Comparison of ENCODE assay signal across 8 mouse cellular contexts in genomic region chr9:72533089-72533415, GRCm38 (mm10). TPM values are rescaled to one million over a fixed set of nuclear protein-coding genes. Genes with fewer than 3 reads are reported as not detected.
DNase-seq lines count a peak whose midpoint lies in the region; ATAC-seq and TF ChIP-seq lines count a peak whose summit lies in the region.

No protein-coding gene starts in this region.

- H3K4me1 ChIP-seq in cortical plate, adult 2 months (ENCODE audit: control insufficient read depth, insufficient read depth, low read length), result no peaks in the 10 kb centered on the region
- peaks cover 9% of the 10 kb centered on the region; the same call in 1 of the 2 replicates for H3K4me1 ChIP-seq in intestine, embryonic 14.5 days (replicated peaks; ENCODE audit: control insufficient read depth, insufficient read depth, low read length)

- no peak for TF ChIP-seq CTCF in layer of hippocampus, adult 2 months (conservative IDR thresholded peaks at IDR 0.05)
- TF ChIP-seq CTCF in cortical plate, adult 2 months (IDR thresholded peaks at IDR 0.05; ENCODE audit: extremely low read depth, insufficient read depth, low read length), result no peak

- WGBS in intestine, embryonic 14.5 days, result 5% methylated on average over 2 of the region's 2 CpGs

- no peaks in the 10 kb centered on the region for H3K27me3 ChIP-seq in intestine, embryonic 14.5 days (replicated peaks; ENCODE audit: control insufficient read depth, insufficient read depth, low read length)
- no peaks in the 10 kb centered on the region for H3K27me3 ChIP-seq in myocyte (ENCODE audit: control insufficient read depth, insufficient read depth, insufficient read length)

- ATAC-seq in intestine, embryonic 14.5 days (replicated peaks; ENCODE audit: low FRiP score, low TSS enrichment, low read depth), result no peak
- ATAC-seq in megakaryocyte-erythroid progenitor cell, adult 5-6 weeks (replicated peaks; ENCODE audit: low FRiP score, low TSS enrichment, poor library complexity, severe bottlenecking), result no peak

- H3K27ac ChIP-seq in layer of hippocampus, adult 2 months, result peak overlapping the region; percentile 95
- H3K27ac ChIP-seq in cortical plate, adult 2 months (ENCODE audit: insufficient read depth, low read length), result no peak overlapping the region
- H3K27ac ChIP-seq in intestine, embryonic 14.5 days (ENCODE audit: low read depth), result peak overlapping the region; percentile 98

- H3K4me3 ChIP-seq in layer of hippocampus, adult 2 months, result peak overlapping the region; percentile 89
- peak overlapping the region; percentile 82 for H3K4me3 ChIP-seq in cortical plate, adult 2 months (ENCODE audit: insufficient read depth, low read length)
- peak overlapping the region; percentile 96 for H3K4me3 ChIP-seq in intestine, embryonic 14.5 days (ENCODE audit: low read depth, low read length)
- H3K4me3 ChIP-seq in myocyte, result peak overlapping the region; percentile 73

- no peak for DNase-seq in layer of hippocampus, adult 2 months (ENCODE audit: low spot score in 2 of 2)
- DNase-seq in layer of hippocampus, adult 18-20 months (ENCODE audit: low spot score in 2 of 2), result no peak
- no peak for DNase-seq in intestine, embryonic 14.5 days (ENCODE audit: low spot score)
- no peak for DNase-seq in left cerebral cortex, adult 18-20 months (ENCODE audit: low spot score in 2 of 2)
- no peak for DNase-seq in MN1 (ENCODE audit: low spot score)

- no peaks in the 10 kb centered on the region for H3K9me3 ChIP-seq in intestine, embryonic 14.5 days (ENCODE audit: control insufficient read depth, low read length)

- H3K9ac ChIP-seq in intestine, embryonic 14.5 days (ENCODE audit: low read length), result peak overlapping the region; percentile 98

- TF ChIP-seq POLR2A in cortical plate, adult 2 months (IDR thresholded peaks at IDR 0.05; ENCODE audit: extremely low read depth, insufficient read depth, low read length), result no peak
- no peak for TF ChIP-seq POLR2A in myocyte (IDR thresholded peaks at IDR 0.05; ENCODE audit: insufficient read length, low read depth)

- peak overlapping the region; percentile 82 for H3K4me2 ChIP-seq in intestine, embryonic 14.5 days (ENCODE audit: low read length)
- peak overlapping the region; percentile 79 for H3K4me2 ChIP-seq in myocyte (ENCODE audit: low read depth)

- no peaks in the 10 kb centered on the region for H3K36me3 ChIP-seq in intestine, embryonic 14.5 days (ENCODE audit: control insufficient read depth, insufficient read depth, low read length)
- H3K36me3 ChIP-seq in myocyte (ENCODE audit: control insufficient read depth, insufficient read depth), result no peaks in the 10 kb centered on the region

- peak overlapping the region; percentile 84 for H3ac ChIP-seq in myocyte (ENCODE audit: control insufficient read depth, insufficient read length)

- H3K79me2 ChIP-seq in myocyte (ENCODE audit: control insufficient read depth, insufficient read depth), result peaks cover 55% of the 10 kb centered on the region

TF ChIP-seq in myocyte, 11 proteins besides CTCF, POLR2A, EP300 and RAD21:
- TF ChIP-seq REST (IDR thresholded peaks at IDR 0.05; ENCODE audit: insufficient read depth, insufficient read length) (no peak), SRF (IDR thresholded peaks at IDR 0.05; ENCODE audit: control insufficient read depth, insufficient read length, low read depth) (no peak), MAX (IDR thresholded peaks at IDR 0.05; ENCODE audit: low read depth) (no peak), USF1 (IDR thresholded peaks at IDR 0.05; ENCODE audit: low read depth) (no peak), POLR2AphosphoS2 (IDR thresholded peaks at IDR 0.05; ENCODE audit: insufficient read length, low read depth) (no peak), TCF3 (IDR thresholded peaks at IDR 0.05; ENCODE audit: insufficient read length, low read depth) (no peak), TCF12 (IDR thresholded peaks at IDR 0.05; ENCODE audit: insufficient read depth, poor library complexity, severe bottlenecking) (no peak), MYOG (IDR thresholded peaks at IDR 0.05; ENCODE audit: control insufficient read depth in 1 of 3, insufficient read depth in 1 of 3, insufficient read length in 2 of 3, low read depth in 2 of 3) (no peak), E2F4 (IDR thresholded peaks at IDR 0.05; ENCODE audit: insufficient read depth) (no peak), CEBPB (IDR thresholded peaks at IDR 0.05; ENCODE audit: insufficient read depth, poor library complexity, severe bottlenecking) (no peak), MYOD1 (IDR thresholded peaks at IDR 0.05; ENCODE audit: control insufficient read depth in 1 of 3, insufficient read length in 2 of 3, low read depth in 2 of 3) (no peak)

RNA-seq across cellular contexts. Expression of gene Rfx7, which starts 1.0 kb away (rescaled TPM):
- 10 to 100 TPM; 21.4 to 21.6 TPM for total RNA-seq in layer of hippocampus, adult 2 months (2021)
- total RNA-seq in layer of hippocampus, adult 18-20 months (2021), result 10 to 100 TPM; 21.9 to 23.6 TPM
- polyA plus RNA-seq in cortical plate, adult 2 months (2012; rRNA removed), result 15.6 and 16.0 TPM in 2 replicates
- 17.9 and 18.0 TPM in 2 replicates for polyA plus RNA-seq in intestine, embryonic 14.5 days (2014; fragmentation: Nextera tagmentation; extraction: Ambion mirVana)
- polyA plus RNA-seq in myocyte (2012; fragmentation: generic; extraction: Trizol), result 3.7 TPM
- total RNA-seq in megakaryocyte-erythroid progenitor cell, adult 5-6 weeks (2014; fragmentation: Nextera tagmentation), result 44.3 and 50.8 TPM in 2 replicates
- total RNA-seq in megakaryocyte-erythroid progenitor cell, adult 5-6 weeks (2017), result 14.8 and 28.6 TPM in 2 replicates
- 10 to 100 TPM; 28.8 to 29.9 TPM for total RNA-seq in left cerebral cortex, adult 18-20 months (2021)

RNA-seq across cellular contexts. Expression of gene Tex9, which starts 41.0 kb away (rescaled TPM):
- 1 to 10 TPM; 6.5 to 7.3 TPM for total RNA-seq in layer of hippocampus, adult 2 months (2021)
- 1 to 10 TPM; 6.3 to 8.1 TPM for total RNA-seq in layer of hippocampus, adult 18-20 months (2021)
- polyA plus RNA-seq in cortical plate, adult 2 months (2012; rRNA removed), result 14.1 and 15.1 TPM in 2 replicates
- 22.8 and 25.0 TPM in 2 replicates for polyA plus RNA-seq in intestine, embryonic 14.5 days (2014; fragmentation: Nextera tagmentation; extraction: Ambion mirVana)
- polyA plus RNA-seq in myocyte (2012; fragmentation: generic; extraction: Trizol), result 2.7 TPM
- 27.9 and 34.0 TPM in 2 replicates for total RNA-seq in megakaryocyte-erythroid progenitor cell, adult 5-6 weeks (2014; fragmentation: Nextera tagmentation)
- 30.5 and 52.0 TPM in 2 replicates for total RNA-seq in megakaryocyte-erythroid progenitor cell, adult 5-6 weeks (2017)
- total RNA-seq in left cerebral cortex, adult 18-20 months (2021), result 10 to 100 TPM; 10.2 to 14.3 TPM
